Mouse (Mus musculus) hindbrain, embryonic 11.5 days (tissue): ENCODE measurements at regions not wholly inside any gene's neighbourhood (a gene's known extent, or its start where the extent isn't known, plus 50 kb on each side); places are given as distances from the start of the nearest gene placed in this dataset.
A peak's percentile ranks its signal among the peaks of the same experiment; 100 is the strongest.

Source experiments
- ATAC-seq: fragments of 200-750 bp; cut with Nextera tagmentation; 2 replicates; pipeline ENCODE4 v1.8.0; 2017; ENCODE audit warnings: mild to moderate bottlenecking, moderate TSS enrichment, moderate library complexity; ENCODE audit not compliant: low FRiP score
- DNase-seq: peaks from one replicate; pipeline ENCODE4 v3.0.0-alpha.2; 2015; ENCODE audit warnings: low spot score
- H3K27ac ChIP-seq: fragments of 300-500 bp; sonication (generic); 2 replicates; pipeline ENCODE4 v1.5.1; 2014; ENCODE audit warnings: mild to moderate bottlenecking, low read depth, low read length
- H3K27me3 ChIP-seq: fragments of 300-500 bp; sonication (generic); 2 replicates; pipeline ENCODE4 v1.6.1; 2014; ENCODE audit warnings: mild to moderate bottlenecking, low read length, moderate library complexity, mixed read lengths; ENCODE audit not compliant: control insufficient read depth, insufficient read depth
- H3K36me3 ChIP-seq: fragments of 300-500 bp; sonication (generic); 2 replicates; pipeline ENCODE4 v1.6.1; 2014; ENCODE audit warnings: mild to moderate bottlenecking, low read length, moderate library complexity, mixed read lengths; ENCODE audit not compliant: control insufficient read depth, insufficient read depth
- H3K4me1 ChIP-seq: fragments of 300-500 bp; sonication (generic); replicated peaks from 2 replicates; pipeline ENCODE4 v1.6.1; 2014; ENCODE audit warnings: low read length, mixed read lengths; ENCODE audit not compliant: control insufficient read depth, insufficient read depth
- H3K4me2 ChIP-seq: fragments of 300-500 bp; sonication (generic); replicated peaks from 2 replicates; pipeline ENCODE4 v1.6.1; 2014; ENCODE audit warnings: mild to moderate bottlenecking, low read depth, low read length
- H3K4me3 ChIP-seq: fragments of 300-500 bp; sonication (generic); 2 replicates; pipeline ENCODE4 v1.5.1; 2014; ENCODE audit warnings: low read depth, low read length
- H3K9ac ChIP-seq: fragments of 300-500 bp; sonication (generic); 2 replicates; pipeline ENCODE4 v1.6.1; 2014; ENCODE audit warnings: low read depth, low read length
- H3K9me3 ChIP-seq: fragments of 300-500 bp; sonication (generic); 2 replicates; pipeline ENCODE4 v1.6.1; 2016; ENCODE audit warnings: low read length; ENCODE audit not compliant: control insufficient read depth
- WGBS: fragments of 180-500 bp; shearing (Covaris S2); extraction: QIAGEN DNeasy Blood & Tissue Kit; methylation state at CpG from one replicate; pipeline ENCODE4 v1.1.7; 2014; 5-methylcytosine and 5-hydroxymethylcytosine counted together

GRCm38 (mm10) chr2:72557161-72557560 lies 81.2 kb downstream of the Cdca7 start:
- H3K9ac ChIP-seq = no peak overlapping the region
- no peak for DNase-seq
- H3K4me3 ChIP-seq = no peak overlapping the region
- no peak for ATAC-seq
- H3K9me3 ChIP-seq = no peaks in the 10 kb centered on the region
- H3K4me2 ChIP-seq = no peak overlapping the region
- 59% methylated on average over 3 of the region's 3 CpGs for WGBS
- H3K4me1 ChIP-seq = no peaks in the 10 kb centered on the region
- no peak overlapping the region for H3K27ac ChIP-seq
- no peaks in the 10 kb centered on the region for H3K27me3 ChIP-seq
- H3K36me3 ChIP-seq = no peaks in the 10 kb centered on the region

DNA sequence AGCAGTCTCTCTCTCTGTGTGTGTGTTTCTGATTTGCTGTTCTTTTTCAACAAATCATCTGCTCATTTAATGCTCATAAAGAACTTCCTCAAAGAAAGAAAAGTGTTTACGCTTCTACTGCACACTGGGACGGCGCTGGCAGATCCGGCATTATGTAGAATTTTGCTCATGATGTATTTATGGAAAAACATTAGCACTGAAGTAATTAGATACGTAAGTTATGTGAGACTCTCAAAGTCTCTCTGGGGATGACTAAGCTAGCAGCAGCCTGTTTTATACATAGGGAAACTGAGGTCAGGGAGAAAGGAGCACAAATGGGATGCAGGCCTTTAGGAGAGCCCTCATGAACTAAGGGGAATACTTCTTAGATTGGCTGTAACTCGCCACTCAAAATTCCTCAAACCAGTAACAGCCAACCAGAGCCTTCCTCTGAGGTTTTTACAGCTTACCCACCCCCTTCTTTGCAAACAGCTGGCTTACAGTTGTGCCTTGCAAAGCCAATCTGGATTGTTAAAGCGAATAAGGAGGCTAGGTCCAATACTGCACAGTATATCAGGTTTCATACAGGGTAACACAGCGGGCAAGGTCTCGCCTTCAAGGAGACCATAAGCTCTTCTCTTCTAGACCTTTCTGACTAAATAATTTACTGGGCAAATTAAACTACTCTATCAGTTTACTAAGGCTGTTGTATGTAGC lies 81.8 kb downstream of the Cdca7 start:
- H3K36me3 ChIP-seq = no peaks in the 10 kb centered on the region
- ATAC-seq (no peak), DNase-seq (no peak)
- H3K4me1 ChIP-seq = no peaks in the 10 kb centered on the region
- no peak overlapping the region for H3K27ac ChIP-seq
- H3K4me2 ChIP-seq = no peak overlapping the region
- no peaks in the 10 kb centered on the region for H3K9me3 ChIP-seq
- no peak overlapping the region for H3K4me3 ChIP-seq
- 79% methylated on average over 9 of the region's 9 CpGs for WGBS
- no peak overlapping the region for H3K9ac ChIP-seq
- H3K27me3 ChIP-seq = no peaks in the 10 kb centered on the region

GRCm38 (mm10) chr2:72561383-72561782 lies 85.4 kb downstream of the Cdca7 start:
- 54% methylated on average over 5 of the region's 5 CpGs for WGBS
- ATAC-seq (no peak), DNase-seq (no peak)
- Histone ChIP-seq H3K4me3 (no peak overlapping the region), H3K27me3 (no peaks in the 10 kb centered on the region), H3K4me2 (no peak overlapping the region), H3K27ac (no peak overlapping the region), H3K4me1 (no peaks in the 10 kb centered on the region), H3K9ac (no peak overlapping the region), H3K9me3 (no peaks in the 10 kb centered on the region), H3K36me3 (no peaks in the 10 kb centered on the region)

GRCm38 (mm10) chr2:72578322-72578721 lies 102.4 kb downstream of the Cdca7 start:
- DNase-seq (no peak), ATAC-seq (no peak)
- Histone ChIP-seq H3K27ac (no peak overlapping the region), H3K9ac (no peak overlapping the region), H3K4me1 (no peaks in the 10 kb centered on the region), H3K27me3 (no peaks in the 10 kb centered on the region; the same call in 1 of the 2 replicates), H3K9me3 (no peaks in the 10 kb centered on the region), H3K4me3 (no peak overlapping the region), H3K4me2 (no peak overlapping the region), H3K36me3 (no peaks in the 10 kb centered on the region)
- WGBS = 76% methylated on average over 1 of the region's 1 CpGs

GRCm38 (mm10) chr2:72581136-72581535 lies 105.2 kb downstream of the Cdca7 start:
- no peaks in the 10 kb centered on the region for H3K9me3 ChIP-seq
- ATAC-seq = no peak
- no peak overlapping the region for H3K9ac ChIP-seq
- H3K27ac ChIP-seq = no peak overlapping the region
- H3K27me3 ChIP-seq = no peaks in the 10 kb centered on the region
- no peaks in the 10 kb centered on the region for H3K36me3 ChIP-seq
- H3K4me3 ChIP-seq = no peak overlapping the region
- H3K4me2 ChIP-seq = no peak overlapping the region
- WGBS = 82% methylated on average over 6 of the region's 6 CpGs
- no peak for DNase-seq
- no peaks in the 10 kb centered on the region for H3K4me1 ChIP-seq

GRCm38 (mm10) chr2:72588814-72589213 lies 112.9 kb downstream of the Cdca7 start:
- no peak for ATAC-seq
- H3K4me1 ChIP-seq = 0 out of 2 replicates have a peak, but pooled peaks cover 2% of the 10 kb centered on the region
- no peak overlapping the region for H3K4me2 ChIP-seq
- H3K9ac ChIP-seq = no peak overlapping the region
- no peaks in the 10 kb centered on the region for H3K9me3 ChIP-seq
- no peaks in the 10 kb centered on the region for H3K36me3 ChIP-seq
- DNase-seq = no peak
- H3K27ac ChIP-seq = no peak overlapping the region
- H3K4me3 ChIP-seq = no peak overlapping the region
- H3K27me3 ChIP-seq = no peaks in the 10 kb centered on the region; the same call in 1 of the 2 replicates
- 83% methylated on average over 7 of the region's 7 CpGs for WGBS

DNA sequence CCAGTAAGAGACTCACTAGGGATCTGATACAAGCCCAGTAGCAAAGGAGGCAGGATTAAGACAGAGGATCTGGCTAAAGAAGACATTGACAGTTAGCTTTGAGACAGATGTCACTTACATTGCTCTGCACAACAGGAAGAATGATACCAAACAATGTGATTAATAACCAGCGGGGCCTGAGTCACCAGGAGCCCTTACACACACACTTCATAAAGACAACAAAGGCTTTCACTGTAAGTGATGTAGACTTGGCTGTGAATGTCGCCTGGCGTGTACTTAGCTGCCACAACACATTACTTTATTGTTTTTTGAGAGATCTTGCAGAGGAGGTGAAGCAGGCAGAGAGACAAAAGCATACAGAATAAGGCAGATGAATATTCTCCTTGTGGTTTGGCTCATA lies 116.1 kb downstream of the Cdca7 start:
- peak; percentile 19 for DNase-seq
- Histone ChIP-seq H3K9me3 (no peaks in the 10 kb centered on the region), H3K4me3 (no peak overlapping the region), H3K4me1 (0 out of 2 replicates have a peak, but pooled peaks cover 2% of the 10 kb centered on the region), H3K27me3 (no peaks in the 10 kb centered on the region; the same call in none of the 2 replicates), H3K36me3 (no peaks in the 10 kb centered on the region), H3K9ac (no peak overlapping the region), H3K27ac (no peak overlapping the region), H3K4me2 (no peak overlapping the region)
- no peak for ATAC-seq
- WGBS = 34% methylated on average over 3 of the region's 3 CpGs

- Histone ChIP-seq H3K27me3 (no peaks in the 10 kb centered on the region; the same call in 1 of the 2 replicates), H3K4me2 (no peak overlapping the region), H3K9ac (no peak overlapping the region), H3K27ac (no peak overlapping the region), H3K36me3 (no peaks in the 10 kb centered on the region), H3K9me3 (no peaks in the 10 kb centered on the region), H3K4me3 (no peak overlapping the region), H3K4me1 (no peaks in the 10 kb centered on the region)
- no peak for ATAC-seq
- DNase-seq = no peak
- 71% methylated on average over 14 of the region's 14 CpGs for WGBS
These were observed 121.3 kb downstream of the Cdca7 start for GRCm38 (mm10) chr2:72596994-72597925.
